Mouse (Mus musculus): ENCODE measurements around the gene Gm13119. TPM values are rescaled to one million over a fixed set of nuclear protein-coding genes. Genes with fewer than 3 reads are reported as not detected.

The Gm13119 gene
- polyA plus RNA-seq (2014; fragmentation: Illumina TruSeq; extraction: RNeasy Lipid Tissue Mini Kit (QIAGEN cat#74804); ENCODE audit: low read depth, low replicate concordance): not detected

DNA sequence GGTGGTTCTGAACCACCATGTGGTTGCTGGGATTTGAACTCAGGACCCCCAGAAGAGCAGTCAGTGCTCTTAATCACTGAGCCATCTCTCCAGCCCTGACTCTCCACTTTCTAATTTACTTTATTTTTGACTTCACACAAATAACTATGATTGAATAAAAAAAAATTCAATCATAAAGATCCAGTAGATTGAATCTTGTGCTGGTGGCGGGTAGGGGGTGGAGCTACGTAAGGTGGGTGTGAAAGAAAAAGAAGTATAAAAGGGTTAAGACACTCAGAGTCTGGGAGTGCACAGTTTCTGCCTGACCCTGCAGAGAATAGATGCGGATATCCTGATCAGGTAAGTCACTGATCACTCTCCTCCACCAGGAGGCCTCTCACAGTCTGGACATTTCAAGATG is at the start of gene Gm13119:
Gene Gm13119 (plus strand): TSS at position 301 of the 400 bp plus-strand sequence.

DNA sequence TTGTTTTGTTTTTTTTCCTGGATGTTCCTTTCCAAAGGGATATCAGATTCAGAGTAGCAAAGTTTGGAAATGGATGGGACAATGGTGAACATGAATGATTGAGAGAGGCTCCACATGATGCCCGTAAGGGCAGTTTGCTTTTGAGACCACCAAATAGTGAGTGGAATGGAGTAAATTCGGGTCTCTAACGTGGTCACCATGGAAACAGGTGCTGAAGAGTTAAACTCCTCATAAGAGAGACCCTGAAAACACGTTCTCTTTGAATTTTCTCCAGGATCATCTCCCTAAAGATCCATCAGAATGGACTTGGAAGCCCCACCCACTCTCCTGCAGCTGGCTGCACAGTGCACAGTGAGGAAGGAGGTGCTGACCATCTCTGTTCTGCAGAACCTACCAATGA is 27.8 kb upstream of the Gm13119 start, which contains the start of gene Gm13128:
Gene Gm13128 (plus strand): TSS at position 301 of the 400 bp plus-strand sequence.

DNA sequence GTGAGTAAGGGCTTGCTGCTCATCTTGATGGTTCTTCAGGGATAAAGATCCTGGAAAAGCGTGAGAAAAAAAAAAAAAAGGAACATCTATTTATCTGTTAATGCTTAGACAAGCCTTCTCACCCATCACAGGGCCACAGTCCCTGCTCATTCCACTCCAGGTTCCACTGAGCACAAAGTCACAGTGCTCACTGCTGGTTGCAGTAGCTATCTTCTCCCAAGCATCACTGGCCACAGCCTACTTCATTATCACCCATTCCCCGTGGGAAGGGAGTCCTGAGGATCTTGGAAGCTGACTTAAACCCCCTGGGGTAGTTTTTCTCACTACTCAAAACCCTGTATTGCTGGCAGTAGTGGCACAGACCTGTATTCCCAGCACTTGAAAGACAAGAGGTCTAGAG is 20.2 kb downstream of the Gm13119 start, which contains the start of gene Pramef20:
Gene Pramef20 (minus strand): TSS at position 23 of the 400 bp plus-strand sequence.

DNA sequence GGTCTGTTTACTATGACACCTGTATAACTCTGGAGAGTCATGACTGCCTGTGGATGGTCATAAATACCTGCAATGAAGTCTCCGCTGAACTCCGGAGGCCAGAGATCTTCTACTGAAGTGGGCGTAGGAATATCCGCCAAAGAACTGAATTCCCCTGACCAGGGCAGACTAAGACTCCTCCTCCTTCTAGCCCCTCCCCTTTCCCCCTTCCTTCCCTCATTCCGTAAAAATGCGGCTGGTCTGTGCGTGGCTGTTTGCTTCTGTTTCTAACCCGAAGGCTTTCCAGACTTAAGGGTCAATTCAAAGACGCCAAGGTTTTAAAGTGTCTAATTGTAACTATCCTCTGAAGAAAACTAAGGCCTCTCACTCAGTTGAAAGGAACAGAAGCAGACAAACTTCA is 50.5 kb downstream of the Gm13119 start, which contains the start of gene Pramef12:
Gene Pramef12 (minus strand): TSS at position 175 of the 400 bp plus-strand sequence.

Other genes starting within 250 kb of the Gm13119 start
- not detected for gene Oog3, start 195.3 kb upstream of the Gm13119 start, polyA plus RNA-seq (2014; fragmentation: Illumina TruSeq; extraction: RNeasy Lipid Tissue Mini Kit (QIAGEN cat#74804); ENCODE audit: low read depth, low replicate concordance)
- gene Oog2, start 167.2 kb upstream of the Gm13119 start, polyA plus RNA-seq (2014; fragmentation: Illumina TruSeq; extraction: RNeasy Lipid Tissue Mini Kit (QIAGEN cat#74804); ENCODE audit: low read depth, low replicate concordance): not detected
- not detected for gene C87977, start 144.6 kb upstream of the Gm13119 start, polyA plus RNA-seq (2014; fragmentation: Illumina TruSeq; extraction: RNeasy Lipid Tissue Mini Kit (QIAGEN cat#74804); ENCODE audit: low read depth, low replicate concordance)
- gene Pramel5, start 77.5 kb upstream of the Gm13119 start, polyA plus RNA-seq (2014; fragmentation: Illumina TruSeq; extraction: RNeasy Lipid Tissue Mini Kit (QIAGEN cat#74804); ENCODE audit: low read depth, low replicate concordance): not detected
- not detected for gene Gm13128, start 27.7 kb upstream of the Gm13119 start, polyA plus RNA-seq (2014; fragmentation: Illumina TruSeq; extraction: RNeasy Lipid Tissue Mini Kit (QIAGEN cat#74804); ENCODE audit: low read depth, low replicate concordance)
- not detected for gene Pramef20, start 20.0 kb downstream of the Gm13119 start, polyA plus RNA-seq (2014; fragmentation: Illumina TruSeq; extraction: RNeasy Lipid Tissue Mini Kit (QIAGEN cat#74804); ENCODE audit: low read depth, low replicate concordance)
- not detected for gene Pramef12, start 50.5 kb downstream of the Gm13119 start, polyA plus RNA-seq (2014; fragmentation: Illumina TruSeq; extraction: RNeasy Lipid Tissue Mini Kit (QIAGEN cat#74804); ENCODE audit: low read depth, low replicate concordance)
- gene 1700012P22Rik, start 80.8 kb downstream of the Gm13119 start, polyA plus RNA-seq (2014; fragmentation: Illumina TruSeq; extraction: RNeasy Lipid Tissue Mini Kit (QIAGEN cat#74804); ENCODE audit: low read depth, low replicate concordance): not detected
- not detected for gene Gm9944, start 95.4 kb downstream of the Gm13119 start, polyA plus RNA-seq (2014; fragmentation: Illumina TruSeq; extraction: RNeasy Lipid Tissue Mini Kit (QIAGEN cat#74804); ENCODE audit: low read depth, low replicate concordance)
- not detected for gene Aadacl3, start 105.8 kb downstream of the Gm13119 start, polyA plus RNA-seq (2014; fragmentation: Illumina TruSeq; extraction: RNeasy Lipid Tissue Mini Kit (QIAGEN cat#74804); ENCODE audit: low read depth, low replicate concordance)
- not detected for gene 9430007A20Rik, start 161.9 kb downstream of the Gm13119 start, polyA plus RNA-seq (2014; fragmentation: Illumina TruSeq; extraction: RNeasy Lipid Tissue Mini Kit (QIAGEN cat#74804); ENCODE audit: low read depth, low replicate concordance)
- not detected for gene Gm13124, start 207.2 kb downstream of the Gm13119 start, polyA plus RNA-seq (2014; fragmentation: Illumina TruSeq; extraction: RNeasy Lipid Tissue Mini Kit (QIAGEN cat#74804); ENCODE audit: low read depth, low replicate concordance)

Measured in adrenal gland, adult 10 weeks (tissue).